Mouse (Mus musculus) spleen, embryonic (tissue): ENCODE results near the gene Retreg3.
"Not testable (repeated sequence)": the region's sequence is repeated elsewhere in the genome, so short reads cannot be mapped to it uniquely, and the experiment has no call there.

Experiments used
- CTCF ChIA-PET: fragments of 350-600 bp; sonication (Branson Sonifier 250); formaldehyde crosslinking; loops from one replicate; lab custom pipeline; 2022; lab: Charles Lee

Gene Retreg3

DNA sequence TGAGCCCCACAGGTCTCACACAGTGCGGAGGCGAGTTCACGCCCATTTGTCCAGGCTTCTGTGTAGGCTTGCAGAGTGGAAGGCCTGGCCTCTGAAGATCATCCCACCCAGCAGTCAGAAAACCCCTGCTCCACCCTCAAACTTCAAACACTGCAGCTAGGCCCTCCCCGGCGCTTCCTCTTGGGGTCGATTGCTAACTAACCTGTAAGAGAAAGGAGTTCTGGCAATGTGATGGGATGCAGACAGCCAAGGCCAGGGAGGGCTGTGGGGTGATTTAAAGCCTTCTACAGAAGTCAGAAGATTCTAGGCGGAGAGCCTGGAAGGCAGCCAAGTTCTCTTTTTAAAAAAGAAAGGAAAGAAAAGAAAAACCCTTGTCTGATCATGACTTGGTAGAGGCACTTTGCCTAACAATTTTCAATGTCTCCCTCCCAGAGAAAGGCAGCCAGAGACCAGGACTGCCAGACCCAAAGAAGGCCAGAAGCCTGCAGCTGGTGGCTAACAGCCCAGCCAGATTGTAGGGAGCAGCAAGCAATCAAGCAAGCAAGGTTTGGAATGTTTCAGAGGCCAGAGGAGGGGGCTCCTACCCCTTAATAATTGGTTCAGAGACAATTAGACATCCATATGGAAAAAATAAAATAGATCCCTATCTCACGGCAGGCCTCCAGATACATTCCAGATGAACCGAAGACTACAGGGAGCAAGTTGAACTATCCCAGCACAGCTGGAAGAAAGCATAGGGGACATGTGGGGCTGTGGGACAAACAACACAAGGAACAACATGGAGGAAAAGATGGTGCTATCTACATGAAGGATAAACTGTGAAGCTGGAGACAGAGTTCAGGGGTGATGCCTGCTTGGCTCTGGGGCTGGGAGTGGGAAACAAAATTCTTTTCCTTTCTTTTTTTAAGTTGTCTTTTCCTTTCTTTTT lies 29.7 kb upstream of the Retreg3 start:
- CTCF ChIA-PET = no interaction called here

DNA sequence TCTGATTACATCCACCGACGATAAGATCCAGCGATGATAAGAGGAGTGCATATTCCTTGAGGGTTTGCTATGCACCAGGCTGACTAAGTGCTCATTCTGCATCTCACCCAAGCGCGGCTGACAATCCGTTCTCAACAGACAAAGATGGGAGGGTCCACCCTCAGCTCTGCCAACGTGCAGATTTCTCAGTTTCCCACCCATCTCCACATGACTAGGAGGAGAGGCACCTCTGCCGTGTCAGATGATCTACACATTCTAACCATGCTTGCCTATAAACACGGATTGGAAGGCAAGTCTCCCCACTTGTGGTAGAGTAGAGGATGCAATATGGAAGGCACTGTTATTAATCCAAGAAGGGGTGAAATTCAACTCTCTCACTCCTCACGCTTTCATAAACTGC lies 29.1 kb upstream of the Retreg3 start:
- CTCF ChIA-PET = no interaction called here

DNA sequence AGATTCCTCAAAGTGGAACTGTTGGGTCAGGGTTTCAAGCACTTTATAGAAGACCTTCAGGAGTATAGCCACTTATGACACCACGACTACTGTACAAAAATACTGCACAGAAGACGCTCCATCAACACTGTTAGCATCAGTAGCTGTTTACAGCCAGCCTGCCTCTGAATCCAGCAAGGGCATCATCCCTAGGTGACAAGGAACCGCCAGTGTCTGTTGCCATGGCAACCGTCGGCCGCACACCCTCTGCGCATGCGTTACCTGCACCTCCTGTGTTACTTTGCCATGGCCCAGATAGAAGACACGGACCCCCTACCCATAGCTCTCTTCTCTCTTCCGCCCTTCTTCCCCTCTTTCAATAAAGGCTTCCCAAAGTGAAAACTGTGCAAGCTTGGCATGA lies 26.7 kb upstream of the Retreg3 start:
- CTCF ChIA-PET = no interaction called here

DNA sequence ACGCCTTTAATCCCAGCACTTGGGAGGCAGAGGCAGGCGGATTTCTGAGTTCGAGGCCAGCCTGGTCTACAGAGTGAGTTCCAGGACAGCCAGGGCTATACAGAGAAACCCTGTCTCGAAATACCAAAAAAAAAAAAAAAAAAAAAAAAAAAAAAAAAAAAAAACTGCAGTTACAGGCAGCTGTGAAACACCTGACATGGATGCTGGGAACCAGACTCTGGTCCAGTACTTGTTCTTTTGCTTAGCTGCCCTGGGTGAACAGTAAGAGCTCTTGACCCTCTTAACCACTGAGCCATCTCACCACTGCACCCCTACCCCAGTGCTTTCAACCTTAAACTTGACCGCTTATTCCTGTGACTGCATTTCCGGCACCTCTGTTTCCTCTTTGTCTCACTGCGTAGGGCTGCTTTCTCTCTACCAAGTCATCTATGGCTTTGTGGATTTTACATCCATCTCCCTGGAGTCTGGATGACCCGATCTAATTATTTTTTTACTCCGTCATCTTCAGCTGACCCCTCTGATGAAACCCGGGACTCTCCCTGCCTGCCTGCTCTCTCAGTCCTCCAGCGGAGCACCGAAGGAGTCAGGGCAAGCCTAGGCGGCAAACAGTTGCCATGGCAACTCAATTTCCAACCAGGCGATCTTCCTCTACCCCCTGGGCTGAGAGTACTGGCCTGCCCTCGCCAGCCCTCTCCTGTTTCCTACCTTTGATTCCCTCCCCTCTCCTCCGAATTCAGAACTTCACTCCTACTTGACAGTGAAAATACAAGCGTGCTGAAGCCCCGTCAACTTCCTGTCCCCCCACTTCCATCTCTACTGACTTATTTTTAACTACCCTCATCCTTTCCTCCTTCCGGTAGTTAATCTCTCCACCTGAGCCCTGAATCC lies 23.9 kb upstream of the Retreg3 start:
- CTCF ChIA-PET = interaction anchor here (0.6 to 0.7 kb wide), 3 partner anchors 68 to 1102 kb away, joined by 3 to 10 read pairs (median 8); no protein-coding TSS in a partner anchor

DNA sequence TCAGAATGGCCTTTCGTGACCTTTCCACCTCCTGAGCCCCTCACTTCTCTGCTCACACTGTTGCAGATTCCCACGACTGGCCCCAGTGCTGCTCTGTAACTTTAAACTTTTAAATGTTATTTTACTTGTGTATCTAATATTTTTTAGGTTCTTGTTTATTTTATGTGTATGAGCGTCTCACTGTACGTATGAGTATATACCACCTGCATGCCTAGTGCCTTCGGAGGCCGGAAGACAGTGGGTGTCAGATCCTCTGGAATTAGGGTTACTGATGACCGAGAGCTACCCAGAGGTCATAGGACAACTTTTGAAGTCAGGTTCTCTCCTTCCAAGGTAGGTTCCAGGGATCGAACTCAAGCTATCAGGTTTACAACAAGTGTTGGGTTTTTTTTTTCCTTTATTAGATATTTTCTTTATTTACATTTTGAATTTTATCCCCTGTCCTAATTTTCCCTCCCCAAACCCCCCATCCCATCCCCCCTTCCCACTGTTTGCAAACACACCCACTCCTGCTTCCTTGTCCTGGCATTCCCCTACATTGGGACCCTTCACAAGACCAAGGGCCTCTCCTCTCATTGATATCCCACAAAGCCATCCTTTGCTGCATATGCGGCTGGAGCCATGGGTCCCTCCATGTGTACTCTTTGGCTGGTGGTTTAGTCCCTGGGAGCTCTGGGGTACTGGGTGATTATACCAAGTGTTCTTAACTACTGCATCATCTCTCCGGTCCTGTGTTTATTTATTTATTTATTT lies 22.7 kb upstream of the Retreg3 start:
- CTCF ChIA-PET = interaction anchor here (0.6 to 0.7 kb wide), 2 partner anchors 40 to 742 kb away, joined by 3 to 4 read pairs; no protein-coding TSS in a partner anchor

DNA sequence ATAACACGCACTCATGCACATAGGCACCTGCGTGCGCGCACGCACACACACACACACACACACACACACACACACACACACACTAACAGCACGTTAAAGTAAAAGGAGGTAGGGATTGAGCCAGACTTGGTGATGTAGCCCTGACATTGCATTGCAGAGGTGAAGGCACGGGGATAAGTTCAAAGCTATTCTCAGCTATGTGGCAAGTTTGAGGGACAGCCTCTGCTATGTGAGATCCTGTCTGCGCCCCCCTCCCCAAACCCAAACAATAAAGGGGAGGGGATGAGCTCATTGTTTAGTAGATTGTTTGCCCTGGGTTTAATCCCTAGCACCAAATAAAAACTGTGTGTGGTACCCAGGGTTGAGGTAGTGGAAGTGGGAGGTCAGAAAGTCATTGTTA lies 21.4 kb upstream of the Retreg3 start:
- CTCF ChIA-PET = no interaction called here

DNA sequence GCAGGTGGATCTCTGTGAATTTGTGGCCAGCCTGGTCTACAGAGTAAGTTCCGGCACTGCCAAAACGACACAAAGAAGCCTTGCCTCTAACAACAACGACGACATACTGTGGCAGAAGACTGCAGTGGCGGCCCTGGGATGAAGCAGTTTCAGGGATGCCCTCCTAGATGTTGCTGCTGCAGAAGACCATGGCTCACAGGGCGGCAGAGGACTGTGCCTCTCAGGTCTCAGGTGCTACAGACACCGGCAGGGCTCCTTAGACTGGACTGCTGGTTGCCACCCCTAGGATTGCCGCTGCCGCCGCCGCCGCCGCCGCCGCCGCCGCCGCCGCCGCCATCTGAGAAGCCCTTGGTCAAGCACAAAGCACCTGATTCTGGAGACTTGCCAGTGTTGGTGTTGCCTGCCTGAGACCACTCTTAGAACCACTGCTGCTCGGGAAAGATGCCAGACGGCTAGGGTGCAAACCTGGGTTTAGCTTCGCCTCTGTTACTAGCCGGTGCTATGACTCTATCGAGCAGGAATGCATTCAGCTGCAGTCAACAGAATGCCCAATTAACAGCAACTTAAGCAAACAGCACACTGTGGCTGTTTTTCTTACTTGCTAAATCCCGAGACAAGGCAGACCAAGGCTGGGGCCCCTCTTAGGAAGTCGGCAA lies 20.6 kb upstream of the Retreg3 start:
- CTCF ChIA-PET = no interaction called here

DNA sequence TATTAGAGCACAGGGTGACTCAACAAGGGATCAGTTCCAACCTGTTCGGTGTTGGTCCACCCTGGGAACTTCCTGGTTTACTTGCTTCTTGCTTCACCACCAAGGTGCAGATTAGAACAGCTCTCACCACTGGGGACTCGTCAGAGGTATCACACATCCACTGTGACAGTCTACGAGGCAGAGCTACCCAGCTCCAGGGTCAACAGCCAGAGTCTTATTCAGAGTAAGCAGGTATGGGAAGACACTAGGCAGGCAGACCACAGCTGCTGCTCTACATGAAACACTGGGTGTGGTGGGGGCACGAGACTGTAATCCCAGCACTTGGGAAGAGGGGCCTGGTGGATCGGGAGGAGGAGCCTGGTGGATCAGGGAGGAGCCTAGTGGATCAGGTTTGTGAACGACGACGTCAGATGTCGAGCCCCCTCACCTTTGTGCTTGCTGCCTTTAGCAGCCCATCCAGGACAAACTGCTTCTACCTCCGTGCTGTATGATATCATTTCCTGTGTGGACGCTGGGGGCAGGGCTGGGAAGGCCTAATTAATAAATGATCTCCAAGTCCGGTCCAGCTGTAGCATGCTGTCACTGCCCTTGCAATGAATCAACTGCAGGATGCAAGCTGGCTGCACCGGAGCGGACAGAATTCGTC lies 19.0 kb upstream of the Retreg3 start:
- CTCF ChIA-PET = interaction anchor here (0.6 to 0.7 kb wide), 2 partner anchors 9 to 36 kb away, joined by 3 to 4 read pairs; no protein-coding TSS in a partner anchor

DNA sequence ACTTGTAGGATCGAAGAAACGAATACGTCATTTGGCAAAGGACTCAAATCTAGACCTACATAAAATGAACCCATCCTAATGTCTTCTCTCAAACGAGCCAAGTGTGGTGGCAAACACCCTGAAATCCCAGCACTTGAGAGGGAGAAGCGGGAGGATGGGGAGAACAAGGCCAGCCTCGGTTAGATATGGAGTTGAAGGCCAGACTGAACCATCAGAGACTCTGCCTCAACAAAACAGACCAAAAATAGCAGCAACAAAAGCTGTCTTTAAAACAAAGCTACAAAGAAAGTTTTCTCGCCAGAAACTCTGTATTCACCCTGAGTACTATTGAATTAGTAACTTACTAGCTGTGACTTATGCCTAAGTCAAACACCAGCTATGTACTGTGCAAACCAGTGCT lies 17.3 kb upstream of the Retreg3 start:
- CTCF ChIA-PET = no interaction called here

DNA sequence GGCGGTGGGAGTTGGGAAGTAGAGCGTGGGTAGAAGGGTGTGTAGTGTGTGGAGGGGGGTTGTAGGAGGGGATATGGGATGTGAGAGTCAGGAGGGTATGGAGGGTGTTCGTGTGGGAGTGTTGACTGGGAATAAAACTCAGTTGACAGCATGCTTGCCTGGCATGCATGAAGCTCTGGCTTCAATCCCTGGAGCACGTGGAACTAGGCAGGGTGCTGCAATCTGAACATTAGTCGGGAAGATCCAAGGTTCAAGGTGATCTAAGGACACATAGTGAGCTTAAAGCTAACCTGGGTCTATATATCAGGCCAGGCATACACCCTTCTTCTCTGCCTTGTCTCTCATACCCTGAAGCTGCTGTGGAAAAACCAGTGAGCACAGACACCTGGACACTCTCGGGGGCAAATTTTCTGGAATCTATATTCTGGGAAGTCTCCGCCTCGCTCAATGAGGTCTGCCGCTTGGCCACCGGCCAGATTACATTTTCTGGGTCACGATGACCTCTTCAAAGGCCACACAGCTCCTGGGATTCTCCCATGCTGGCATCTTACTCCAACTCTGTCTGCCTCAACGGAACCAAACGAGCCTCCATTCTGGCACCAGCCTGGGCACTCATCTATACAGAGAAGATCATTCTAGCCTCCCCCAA lies 14.6 kb upstream of the Retreg3 start:
- CTCF ChIA-PET = interaction anchor here (0.6 kb wide), 2 partner anchors 47 to 676 kb away, joined by 4 to 6 read pairs; no protein-coding TSS in a partner anchor

DNA sequence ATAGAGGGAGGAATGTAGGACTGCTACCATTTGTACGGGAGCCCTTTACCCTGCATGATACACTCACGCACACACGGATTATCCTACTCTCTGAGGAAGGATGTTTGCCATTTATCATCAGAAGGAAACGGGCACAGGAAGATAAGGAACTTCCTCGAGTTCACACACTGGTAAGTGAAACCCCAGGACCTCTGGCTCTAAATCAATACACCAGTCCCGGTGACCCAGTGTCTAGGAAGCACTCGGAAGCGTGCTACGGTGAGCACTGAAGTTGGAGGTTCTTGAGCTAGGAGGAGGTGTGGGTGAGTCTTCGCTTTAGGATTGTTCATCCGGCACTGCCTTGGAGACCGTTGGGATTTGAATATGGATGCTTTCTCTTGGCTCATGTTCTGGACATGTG lies 13.3 kb upstream of the Retreg3 start:
- CTCF ChIA-PET = interaction anchor here (0.7 kb wide), 1 partner anchor 747 kb away, joined by 3 read pairs; no protein-coding TSS in a partner anchor

DNA sequence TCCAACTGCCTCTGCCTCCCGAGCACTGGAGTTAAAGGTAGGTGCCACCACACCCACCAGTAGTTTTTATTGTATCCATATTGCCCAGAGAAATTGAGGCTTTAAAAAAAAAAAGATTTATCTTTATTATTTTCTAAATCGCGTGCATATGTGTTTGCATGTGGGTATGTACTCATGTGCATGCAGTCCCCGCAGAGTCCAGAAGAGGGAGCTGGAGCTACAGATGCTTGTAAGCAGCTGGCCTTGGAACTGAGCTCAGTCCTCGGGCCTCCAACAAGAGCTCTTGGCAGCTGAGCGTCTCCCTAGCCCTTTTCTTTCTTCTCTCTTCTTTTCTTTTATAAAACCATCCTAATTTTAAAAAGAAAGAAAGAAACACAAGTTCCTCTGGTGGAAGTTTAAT lies 12.0 kb upstream of the Retreg3 start:
- CTCF ChIA-PET = interaction anchor here (0.7 kb wide), 1 partner anchor 45 kb away, joined by 4 read pairs; no protein-coding TSS in a partner anchor

DNA sequence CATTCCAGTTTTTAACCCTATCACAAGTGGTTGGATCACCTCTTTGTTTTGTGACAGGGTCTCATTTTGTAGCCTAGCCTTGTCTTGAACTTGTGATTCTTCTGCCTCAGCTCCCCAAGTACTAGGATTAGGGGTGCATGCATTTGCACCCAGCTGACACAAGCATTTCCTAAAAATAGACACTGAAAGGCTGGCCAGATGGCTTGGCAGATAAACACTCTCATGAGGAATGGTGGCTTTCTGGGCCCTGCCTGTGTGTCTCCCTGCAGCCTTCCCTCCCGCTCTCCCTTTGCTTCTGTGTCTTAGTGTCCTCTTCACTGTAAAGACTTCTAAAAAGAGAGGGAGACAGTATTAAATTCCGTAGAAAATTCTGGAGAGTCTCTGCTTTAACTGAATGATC lies 11.5 kb upstream of the Retreg3 start:
- CTCF ChIA-PET = interaction anchor here (0.7 kb wide), 1 partner anchor 45 kb away, joined by 4 read pairs; no protein-coding TSS in a partner anchor

DNA sequence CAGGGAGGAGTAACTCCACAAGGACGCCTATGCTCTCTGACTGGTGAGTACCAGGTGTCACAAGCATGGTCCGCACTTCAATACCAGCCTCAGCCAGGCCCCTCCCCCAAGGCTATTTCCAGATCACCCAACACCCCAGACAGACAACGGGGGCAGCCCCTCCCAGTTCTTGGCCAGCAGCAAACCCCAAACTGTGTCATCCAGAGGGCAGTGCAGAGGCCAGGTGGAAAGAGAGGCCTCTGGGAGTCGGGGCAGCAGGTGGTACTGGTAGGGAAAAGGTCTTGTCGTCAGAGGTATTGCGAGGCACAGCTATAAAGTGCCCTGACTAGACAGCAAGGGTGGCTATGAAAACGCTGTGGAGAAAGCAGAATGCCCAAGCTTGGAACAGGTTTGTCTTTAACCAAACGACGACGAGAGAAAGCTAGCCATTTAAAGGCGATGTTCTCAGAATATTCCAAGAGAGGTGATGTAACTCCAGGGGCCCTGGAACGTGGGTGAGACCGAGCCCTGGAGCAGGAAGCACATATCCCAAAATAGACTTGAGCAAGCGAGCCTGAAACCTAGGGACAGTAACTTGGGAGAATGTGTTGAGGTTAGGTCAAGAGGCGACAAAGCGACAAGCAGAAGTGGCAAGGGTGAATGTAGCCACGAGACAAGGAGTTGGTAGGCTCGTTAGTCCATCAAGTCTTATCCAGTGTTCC lies 10.5 kb upstream of the Retreg3 start:
- CTCF ChIA-PET = no interaction called here

DNA sequence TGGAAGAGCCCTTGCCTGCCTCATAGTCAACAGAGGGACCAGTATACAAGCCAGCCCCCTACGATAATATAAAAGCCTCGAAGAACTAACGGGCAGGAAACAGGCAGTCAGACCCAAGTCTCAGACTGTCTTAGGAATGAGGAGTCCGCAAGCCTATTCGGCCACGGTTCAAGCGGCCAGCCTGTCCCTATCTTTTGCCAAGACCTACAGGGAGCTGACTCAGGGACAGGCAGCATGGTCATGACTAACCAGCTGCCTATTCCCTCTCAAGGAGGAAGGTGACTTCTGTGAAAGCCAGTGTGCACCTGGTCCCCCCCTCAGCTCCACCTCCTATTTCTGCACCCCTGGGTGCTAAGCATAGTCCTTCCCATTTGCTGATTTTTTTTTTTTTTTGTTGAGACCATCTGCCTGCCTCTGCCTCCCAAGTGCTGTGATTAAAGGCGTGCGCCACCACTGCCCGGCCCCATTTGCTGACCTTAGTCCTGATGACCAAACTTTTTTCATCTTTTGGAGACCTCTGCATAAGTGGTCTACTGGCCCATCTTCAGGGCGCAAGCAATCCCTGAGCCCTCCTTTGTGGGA lies 9.4 kb upstream of the Retreg3 start:
- CTCF ChIA-PET = interaction anchor here (0.7 kb wide), 1 partner anchor 9 kb away, joined by 6 read pairs; the partner anchor contains the start of genes Retreg3 and Tubg1

DNA sequence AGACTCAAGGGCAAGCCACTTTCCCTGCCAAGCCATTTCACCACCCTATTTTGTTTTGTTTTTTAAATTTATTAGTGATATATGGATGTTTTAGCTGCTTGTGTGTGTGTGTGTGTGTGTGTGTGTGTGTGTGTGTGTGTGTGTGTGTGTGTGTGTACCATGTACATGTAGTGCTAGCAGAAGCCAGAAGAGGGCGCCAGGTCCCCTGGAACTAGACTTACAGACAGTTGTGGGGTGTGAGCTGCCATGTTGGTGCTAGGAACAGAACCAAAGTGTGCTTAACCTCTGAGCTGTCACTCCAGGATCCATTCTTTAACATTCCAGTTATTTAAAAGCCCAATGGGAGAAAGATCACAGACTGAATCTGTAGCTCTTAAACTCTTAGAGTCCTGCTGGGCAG lies 7.4 kb upstream of the Retreg3 start:
- CTCF ChIA-PET = interaction anchor here (0.6 kb wide), 1 partner anchor 28 kb away, joined by 21 read pairs; no protein-coding TSS in a partner anchor

DNA sequence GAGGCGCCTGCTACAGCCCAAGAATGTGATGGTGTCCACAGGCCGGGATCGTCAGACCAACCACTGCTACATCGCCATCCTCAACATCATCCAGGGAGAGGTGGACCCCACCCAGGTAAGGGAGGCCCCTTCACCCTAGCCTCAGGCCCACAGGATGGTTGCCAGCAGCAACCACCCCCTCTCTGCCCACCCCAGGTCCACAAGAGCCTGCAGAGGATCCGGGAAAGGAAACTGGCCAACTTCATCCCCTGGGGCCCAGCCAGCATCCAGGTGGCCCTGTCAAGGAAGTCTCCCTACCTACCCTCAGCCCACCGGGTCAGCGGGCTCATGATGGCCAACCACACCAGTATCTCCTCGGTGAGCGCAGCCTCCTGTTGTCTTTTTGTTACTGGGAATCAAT lies 5.3 kb upstream of the Retreg3 start:
- CTCF ChIA-PET = not testable (repeated sequence)

DNA sequence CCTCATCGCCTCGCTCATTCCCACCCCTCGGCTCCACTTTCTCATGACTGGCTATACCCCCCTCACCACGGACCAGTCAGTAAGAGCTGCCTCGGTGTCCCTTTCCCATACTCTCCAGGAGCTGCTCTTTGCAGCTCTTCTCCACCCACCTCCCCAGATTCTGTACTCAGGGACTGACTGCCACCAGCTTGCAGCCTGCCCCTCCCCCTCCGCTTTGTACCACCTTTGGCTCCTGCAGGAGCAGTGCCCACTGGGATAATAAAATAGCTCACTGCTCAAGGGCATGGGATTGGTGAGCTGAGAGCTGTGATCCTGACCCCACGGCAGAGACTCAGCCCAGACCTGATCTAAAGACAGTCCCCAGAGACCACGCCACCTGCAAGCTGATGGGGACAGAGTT lies 4.8 kb upstream of the Retreg3 start:
- CTCF ChIA-PET = not testable (repeated sequence)
